Mouse (Mus musculus): ENCODE measurements around the gene Asic2.

DNA sequence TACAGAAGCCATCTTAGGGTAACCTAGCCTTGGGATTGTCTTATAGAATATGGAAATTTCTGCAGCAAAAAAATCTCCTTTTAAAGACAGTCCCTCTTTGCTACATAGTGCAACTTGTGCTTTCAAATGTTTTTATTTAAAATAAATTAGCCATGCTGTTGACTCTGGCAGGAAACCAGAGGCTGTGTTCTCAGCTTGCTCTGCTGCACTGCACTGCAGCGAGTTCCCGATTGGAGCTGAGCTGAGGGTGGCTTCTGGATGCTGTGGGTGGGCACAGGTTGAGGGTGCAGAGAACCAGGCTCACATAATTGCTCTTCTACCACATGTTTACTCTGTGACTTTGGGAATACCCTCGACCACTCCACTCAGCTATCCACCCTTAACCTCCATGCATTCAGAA is 889.0 kb downstream of the Asic2 start:
- no peak for TF ChIP-seq CTCF (IDR thresholded peaks at IDR 0.05; ENCODE audit: low read depth)
- no peak for TF ChIP-seq EP300 (IDR thresholded peaks at IDR 0.05; ENCODE audit: low read depth)
